Mouse (Mus musculus) layer of hippocampus, postnatal 14 days (tissue): ENCODE measurements around the gene Yipf3. TPM values are rescaled to one million over a fixed set of nuclear protein-coding genes. Genes with fewer than 3 reads are reported as not detected.

Experiments
- DNase-seq, 2 experiments: peaks; one replicate each; pipeline ENCODE4 v3.0.0; 2021 to 2022; ENCODE audit warnings: low spot score in 2 of 2, mixed read lengths in 1 of 2
- total RNA-seq, 2 experiments: library from RNA; stranded (reverse); gene quantifications; 2 replicates each; pipeline ENCODE4 v1.2.3; 2021

The Yipf3 gene
- total RNA-seq, 2 experiments from 2014 or later: 81.9 to 91.9 TPM

DNA sequence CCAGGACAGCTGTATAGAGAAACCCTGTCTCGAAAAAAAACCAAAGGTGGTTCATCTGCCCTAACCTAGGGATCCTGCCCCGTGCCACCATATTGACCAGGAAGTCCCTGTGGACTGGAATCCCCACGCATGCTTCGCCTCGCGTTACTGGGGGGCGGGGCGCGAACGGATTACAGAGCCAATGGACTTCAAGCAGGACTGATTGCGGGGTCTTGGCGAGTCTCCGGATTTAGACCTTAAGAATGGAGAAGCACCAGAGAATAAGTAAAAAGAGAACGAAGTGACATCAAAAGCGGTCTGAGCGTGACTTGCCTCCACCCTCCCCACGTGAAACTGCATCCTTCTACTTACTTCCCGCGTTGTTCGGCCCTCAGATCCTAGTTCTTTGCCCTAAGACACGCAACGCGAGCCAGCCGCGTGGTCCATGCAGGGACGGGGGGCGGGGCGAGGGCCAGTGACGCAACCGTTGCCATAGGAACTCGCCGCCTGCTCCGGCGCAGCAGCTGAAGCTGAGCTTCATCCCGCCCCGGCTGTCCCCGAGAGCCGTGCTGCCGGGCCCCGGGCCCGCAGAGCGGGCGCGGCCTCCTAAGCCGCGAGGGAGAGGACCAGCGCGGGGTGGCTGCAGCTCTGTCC is 5.7 kb downstream of the Yipf3 start, which contains the start of gene Lrrc73:
TSS of gene Lrrc73 (plus strand) at position 80 of the 633 bp plus-strand sequence.
- peak; percentile 91 to 94 for DNase-seq

DNA sequence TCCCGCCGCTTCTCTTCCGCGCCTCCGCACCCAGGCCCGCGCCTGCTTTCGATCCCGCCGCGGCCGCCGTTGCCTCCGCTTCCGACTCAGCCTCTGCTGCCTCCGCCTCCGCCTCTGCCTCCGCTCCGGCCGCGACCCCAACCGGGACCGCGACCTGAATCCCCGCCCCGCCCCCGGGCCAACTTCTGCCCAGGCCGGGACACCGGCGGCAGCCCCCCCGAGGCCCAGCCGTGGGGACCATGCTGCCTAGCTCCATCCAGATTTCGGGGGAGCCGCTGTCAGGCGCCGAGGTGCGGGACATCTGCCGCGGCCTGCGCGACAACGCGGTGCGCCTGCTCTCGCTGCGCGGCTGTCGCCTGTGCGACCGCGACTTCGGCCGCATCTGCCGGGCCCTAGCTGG is 6.2 kb downstream of the Yipf3 start:
- peak in 1 of 2 experiments; percentile 56 for DNase-seq

DNA sequence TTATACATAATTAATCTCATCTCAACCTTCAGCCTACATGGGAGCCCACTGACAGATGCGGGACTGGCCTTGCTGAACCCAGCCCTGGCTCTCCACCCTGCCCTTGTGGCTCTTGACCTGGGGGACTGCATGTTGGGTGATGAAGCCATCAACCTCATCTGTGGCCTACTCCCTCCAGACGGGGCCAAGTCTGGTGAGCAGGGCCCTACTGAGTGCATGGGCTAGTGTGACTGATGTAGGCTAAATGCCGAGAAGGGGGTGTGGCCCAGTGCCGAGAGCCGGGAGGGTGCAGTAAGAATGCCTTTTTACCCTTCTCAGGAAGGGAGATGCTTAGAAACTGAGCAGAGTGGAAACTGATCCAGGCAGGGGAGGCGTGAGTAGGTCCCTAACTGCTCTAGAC is 7.3 kb downstream of the Yipf3 start:
- no peak for DNase-seq

DNA sequence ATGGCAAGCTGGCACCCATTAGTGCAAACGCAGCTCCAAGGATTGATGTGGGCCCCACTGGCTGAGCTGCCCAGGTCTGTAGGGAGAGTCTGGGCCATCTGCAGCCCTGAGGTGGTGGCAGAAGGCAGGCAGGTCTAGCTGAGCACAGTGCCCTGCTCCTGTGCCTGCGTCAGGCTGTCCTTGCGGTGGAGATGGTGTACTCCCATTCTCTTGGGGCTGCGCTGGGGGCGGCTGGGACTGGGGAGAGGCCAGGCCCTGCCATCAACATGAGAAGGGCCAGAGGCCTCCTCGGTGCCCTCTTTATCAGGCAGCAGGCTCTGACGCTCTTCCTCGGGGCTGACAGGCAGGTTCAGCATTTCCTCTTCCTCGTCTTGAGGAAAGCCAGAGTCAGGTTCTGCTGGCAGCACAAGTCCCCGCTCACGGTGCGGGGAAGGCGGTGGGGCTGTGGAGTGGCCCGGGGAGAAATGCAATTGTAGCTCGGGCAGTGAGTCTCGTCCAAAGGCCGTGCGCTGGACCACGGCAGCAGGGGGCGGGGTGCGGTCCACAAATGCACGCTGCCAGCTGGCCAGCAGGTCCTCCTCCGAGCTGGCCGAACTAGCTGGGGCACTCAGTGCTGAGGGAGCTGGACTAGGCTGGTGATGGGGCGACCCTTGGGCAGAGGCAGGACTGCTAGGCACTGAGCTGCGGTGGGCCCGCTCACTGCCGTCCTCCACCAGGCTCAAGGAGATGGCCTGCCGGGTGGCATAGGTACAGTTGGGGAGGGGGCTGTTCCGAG is 10.6 kb downstream of the Yipf3 start:
- DNase-seq: no peak

- DNase-seq: no peak
Observed at GRCm38 (mm10) chr17:46259675-46260074, 11.8 kb downstream of the Yipf3 start.

GRCm38 (mm10) chr17:46262201-46262694 is 14.4 kb downstream of the Yipf3 start:
- DNase-seq: no peak

DNA sequence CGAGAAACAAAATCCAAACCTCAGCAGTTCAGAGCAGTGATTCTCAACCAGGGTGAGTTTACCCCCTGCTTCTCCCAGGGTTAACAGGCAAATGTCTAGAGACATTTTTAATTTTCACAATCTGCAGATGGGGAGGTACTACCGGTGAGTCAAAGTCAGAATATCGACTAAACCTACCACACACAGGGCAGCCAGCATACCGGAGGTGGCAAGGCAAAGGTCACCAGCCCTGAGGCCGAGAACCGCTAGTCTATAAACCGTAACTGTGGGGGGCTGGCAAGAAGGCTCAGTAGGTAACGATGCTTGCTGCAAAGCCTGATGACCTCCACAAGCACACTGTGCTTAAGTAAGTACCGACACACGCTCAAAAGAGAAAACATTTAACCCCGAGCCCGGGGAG is 17.6 kb downstream of the Yipf3 start:
- DNase-seq: no peak

DNA sequence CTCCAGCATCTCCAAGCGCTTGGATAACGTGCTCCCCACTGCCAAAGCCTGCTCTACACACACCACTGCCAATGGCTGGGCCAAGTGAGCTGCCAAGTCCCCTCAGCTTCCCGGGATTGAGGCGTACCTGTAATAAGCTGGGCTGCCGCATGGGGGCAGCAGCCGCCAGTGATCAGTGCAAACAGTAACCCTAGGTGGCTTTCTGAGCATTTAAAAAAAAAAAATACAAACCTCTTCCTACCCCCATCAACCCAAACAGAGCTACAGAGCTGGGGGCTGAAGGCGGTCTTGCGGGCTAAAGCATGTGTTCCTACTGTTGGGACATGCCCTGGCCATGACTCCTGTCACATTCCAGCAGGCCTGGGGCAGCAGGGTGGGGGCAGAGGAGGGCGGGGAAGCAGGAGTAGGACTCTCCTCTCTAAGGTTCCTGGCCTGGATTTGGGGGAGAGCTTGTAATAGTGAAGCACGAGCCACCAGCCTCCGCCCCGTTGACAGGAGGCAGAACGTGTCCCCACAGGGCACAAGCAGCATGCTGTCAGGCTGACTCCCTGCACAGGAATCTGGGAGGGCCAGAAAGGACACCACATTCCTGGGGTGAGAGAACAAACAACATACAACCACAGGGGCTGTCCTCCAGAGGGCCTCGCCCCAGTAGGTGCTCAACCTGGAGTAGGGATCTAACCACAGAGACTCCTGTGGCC is 18.2 kb downstream of the Yipf3 start:
- peak; percentile 89 to 93 for DNase-seq

DNA sequence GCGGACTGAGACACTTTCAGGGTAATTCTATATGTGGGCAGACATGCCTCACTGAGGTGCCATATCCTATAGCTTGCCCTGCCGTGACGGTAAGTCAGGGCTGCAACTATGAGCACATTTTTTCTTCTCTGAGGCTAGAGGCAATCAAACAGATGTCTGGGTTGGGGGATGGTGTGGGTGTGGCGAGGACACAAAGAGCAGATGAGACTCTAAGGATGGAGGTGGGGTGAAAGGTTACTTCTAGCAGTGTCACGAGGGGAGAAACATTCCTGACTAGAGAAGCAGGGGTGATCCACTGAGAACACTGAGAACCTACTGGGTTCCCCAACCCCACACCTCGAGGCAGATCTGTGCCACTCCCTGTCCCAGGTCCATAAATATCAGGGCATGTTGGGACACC is 19.1 kb downstream of the Yipf3 start:
- DNase-seq: no peak

- no peak for DNase-seq
Observed at GRCm38 (mm10) chr17:46267511-46267910, 19.6 kb downstream of the Yipf3 start.

DNA sequence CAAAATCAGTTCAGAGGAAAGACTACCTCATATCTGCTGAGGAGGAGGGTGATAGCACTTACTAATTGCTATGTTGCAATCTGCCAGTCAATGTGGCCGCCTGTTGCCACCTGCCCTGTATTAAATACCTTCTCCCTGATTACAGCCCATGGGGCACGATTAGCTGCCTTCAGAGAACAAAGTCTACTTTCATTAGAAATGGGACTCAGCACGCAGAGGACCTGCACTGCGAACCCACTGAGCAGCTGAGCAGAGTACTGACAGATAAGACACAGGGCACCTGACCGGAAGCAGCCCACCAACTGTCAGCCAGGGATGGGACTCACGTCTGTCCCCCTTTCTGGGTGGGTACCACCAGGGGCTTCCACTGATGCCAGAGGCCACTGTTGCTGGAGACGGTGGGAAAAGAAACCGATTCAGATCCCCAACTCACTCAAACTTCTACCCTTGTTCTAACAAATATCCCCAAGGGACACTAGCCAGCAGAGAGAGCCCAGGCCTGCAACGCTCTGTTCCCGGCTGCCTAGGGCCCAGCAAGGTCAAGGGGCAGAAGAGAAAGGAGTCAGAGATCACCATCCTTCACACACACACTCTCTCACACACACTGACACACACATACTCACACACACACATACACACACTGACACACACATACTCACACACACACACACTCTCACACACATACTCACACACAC is 20.3 kb downstream of the Yipf3 start:
- no peak for DNase-seq

GRCm38 (mm10) chr17:46269771-46270534 is 22.1 kb downstream of the Yipf3 start:
- DNase-seq: no peak

- no peak for DNase-seq
Observed at GRCm38 (mm10) chr17:46272058-46272457, 24.2 kb downstream of the Yipf3 start.

- DNase-seq: no peak
Observed at GRCm38 (mm10) chr17:46272675-46273074, 24.8 kb downstream of the Yipf3 start.

GRCm38 (mm10) chr17:46273803-46274236 is 25.9 kb downstream of the Yipf3 start:
- DNase-seq: no peak

DNA sequence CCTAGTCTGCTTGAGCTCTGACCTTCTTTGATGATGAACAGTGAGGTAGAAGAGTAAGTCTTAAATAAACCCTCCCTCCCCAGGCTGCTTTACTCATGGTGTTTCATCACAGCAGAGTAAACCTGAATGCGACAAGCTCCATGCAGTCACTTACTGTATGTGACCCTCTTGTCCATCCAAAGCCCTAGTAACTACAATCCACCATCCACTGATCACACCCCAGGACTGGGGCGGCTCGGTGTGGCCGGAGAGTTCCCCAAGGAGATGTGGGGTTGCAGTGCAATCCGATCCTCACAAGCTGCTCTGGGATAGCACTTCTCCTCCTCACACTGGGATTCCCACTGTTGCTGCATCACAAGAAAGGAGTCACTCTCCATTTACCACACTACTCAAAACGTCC is 26.6 kb downstream of the Yipf3 start:
- DNase-seq: no peak

- DNase-seq: no peak
Observed at GRCm38 (mm10) chr17:46275034-46275433, 27.2 kb downstream of the Yipf3 start.

GRCm38 (mm10) chr17:46275506-46275905 is 27.6 kb downstream of the Yipf3 start:
- no peak for DNase-seq

DNA sequence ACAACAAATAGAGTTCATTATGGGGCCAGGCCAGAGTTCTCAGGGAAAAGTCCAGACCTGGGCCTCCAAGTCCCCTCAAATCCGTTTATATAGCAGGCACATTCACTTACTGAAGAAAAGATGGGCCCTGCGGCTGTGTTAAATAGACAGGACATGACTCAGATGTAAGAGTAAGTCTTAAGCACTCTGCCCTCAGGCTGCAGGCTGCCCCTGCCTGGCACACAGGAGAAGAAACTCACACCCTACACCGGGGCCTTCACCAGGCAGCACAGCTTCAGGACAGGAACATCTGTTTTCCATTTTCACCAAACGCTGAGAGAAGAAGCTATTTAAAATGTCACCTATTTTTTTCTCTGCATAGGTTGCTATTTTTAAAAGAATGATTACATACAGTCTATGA is 29.7 kb downstream of the Yipf3 start:
- DNase-seq: no peak

GRCm38 (mm10) chr17:46278011-46278765 is 30.3 kb downstream of the Yipf3 start:
- DNase-seq: no peak
